Mouse (Mus musculus) heart, postnatal 0 days (tissue): ENCODE data around the gene Ccz1.

Experiments
- CTCF ChIP-seq: IDR thresholded peaks from 2 replicates; pipeline ENCODE4 v1.5.1; 2016; ENCODE audit warnings: antibody characterized with exemption, control low read depth, low read depth
- EP300 ChIP-seq: IDR thresholded peaks from 2 replicates; pipeline ENCODE4 v1.6.1; 2016; ENCODE audit warnings: antibody characterized with exemption, low read depth

DNA sequence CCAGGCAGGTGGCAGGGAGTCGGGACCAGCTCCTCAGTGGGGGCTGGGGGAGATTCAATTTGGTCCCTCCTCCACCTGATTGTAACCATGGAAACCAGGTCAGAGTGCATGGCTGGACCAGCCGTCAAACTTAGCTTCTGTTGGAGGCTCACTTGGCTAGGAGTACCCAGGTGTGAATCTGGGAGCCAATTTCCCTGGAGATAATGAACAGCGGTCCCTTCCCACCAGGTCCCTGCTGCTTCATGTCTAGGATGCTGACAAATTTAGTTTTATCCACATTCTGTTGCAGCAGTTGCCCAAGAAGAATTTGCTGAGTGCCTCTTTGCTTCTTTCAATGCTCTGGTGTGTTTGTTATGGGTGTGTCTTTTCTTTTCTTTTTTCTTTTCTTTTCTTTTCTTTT lies 38.8 kb upstream of the Ccz1 start:
- TF ChIP-seq CTCF = no peak
- no peak for TF ChIP-seq EP300
